Mouse (Mus musculus): ENCODE results near the gene Bmp8b. TPM values are rescaled to one million over a fixed set of nuclear protein-coding genes. Genes with fewer than 3 reads are reported as not detected.
"Not testable (repeated sequence)": the region's sequence is repeated elsewhere in the genome, so short reads cannot be mapped to it uniquely, and the experiment has no call there.

Gene Bmp8b
- polyA plus RNA-seq, 1 experiment from 2014 or later = 0.24 TPM

- H3K9ac ChIP-seq = no peak overlapping the region
- no peak for ATAC-seq (ENCODE audit: low FRiP score)
- WGBS = 79% methylated on average over 2 of the region's 2 CpGs
- no peak overlapping the region for H3K4me3 ChIP-seq (replicated peaks)
- H3K27ac ChIP-seq = no peak overlapping the region
- H3K4me2 ChIP-seq = no peak overlapping the region
- no peaks in the 10 kb centered on the region for H3K36me3 ChIP-seq (replicated peaks)
- no peaks in the 10 kb centered on the region for H3K9me3 ChIP-seq
- H3K4me1 ChIP-seq = peaks cover 5% of the 10 kb centered on the region; the same call in 1 of the 2 replicates
- no peaks in the 10 kb centered on the region for H3K27me3 ChIP-seq
Measured at GRCm38 (mm10) chr4:123085290-123085689, 19.7 kb upstream of the Bmp8b start.

GRCm38 (mm10) chr4:123086381-123086780 is 18.6 kb upstream of the Bmp8b start:
- H3K9me3 ChIP-seq = no peaks in the 10 kb centered on the region
- no peak overlapping the region for H3K4me2 ChIP-seq
- no peaks in the 10 kb centered on the region for H3K36me3 ChIP-seq (replicated peaks)
- no peak overlapping the region for H3K4me3 ChIP-seq (replicated peaks)
- no peaks in the 10 kb centered on the region for H3K27me3 ChIP-seq
- ATAC-seq (ENCODE audit: low FRiP score) = no peak
- 90% methylated on average over 4 of the region's 4 CpGs for WGBS
- no peak overlapping the region for H3K27ac ChIP-seq
- peaks cover 5% of the 10 kb centered on the region; the same call in 1 of the 2 replicates for H3K4me1 ChIP-seq
- no peak overlapping the region for H3K9ac ChIP-seq

GRCm38 (mm10) chr4:123092621-123093020 is 12.3 kb upstream of the Bmp8b start:
- Histone ChIP-seq H3K9ac (no peak overlapping the region), H3K4me3 (replicated peaks) (no peak overlapping the region), H3K4me1 (no peaks in the 10 kb centered on the region), H3K27ac (no peak overlapping the region), H3K9me3 (no peaks in the 10 kb centered on the region), H3K27me3 (no peaks in the 10 kb centered on the region), H3K36me3 (replicated peaks) (no peaks in the 10 kb centered on the region), H3K4me2 (no peak overlapping the region)
- no peak for ATAC-seq (ENCODE audit: low FRiP score)
- WGBS = 84% methylated on average over 5 of the region's 5 CpGs

GRCm38 (mm10) chr4:123093064-123093776 is 11.7 kb upstream of the Bmp8b start:
- Histone ChIP-seq H3K36me3 (replicated peaks) (no peaks in the 10 kb centered on the region), H3K4me3 (replicated peaks) (no peak overlapping the region), H3K27me3 (no peaks in the 10 kb centered on the region), H3K9me3 (no peaks in the 10 kb centered on the region), H3K27ac (no peak overlapping the region), H3K9ac (no peak overlapping the region), H3K4me1 (no peaks in the 10 kb centered on the region), H3K4me2 (no peak overlapping the region)
- no peak for ATAC-seq (ENCODE audit: low FRiP score)
- WGBS = 68% methylated on average over 17 of the region's 17 CpGs

- no peaks in the 10 kb centered on the region for H3K36me3 ChIP-seq (replicated peaks)
- no peaks in the 10 kb centered on the region for H3K9me3 ChIP-seq
- ATAC-seq (ENCODE audit: low FRiP score) = no peak
- no peaks in the 10 kb centered on the region for H3K27me3 ChIP-seq
- no peak overlapping the region for H3K27ac ChIP-seq
- H3K4me3 ChIP-seq (replicated peaks) = no peak overlapping the region
- WGBS = 80% methylated on average over 8 of the region's 9 CpGs
- no peak overlapping the region for H3K9ac ChIP-seq
- no peak overlapping the region for H3K4me2 ChIP-seq
- no peaks in the 10 kb centered on the region for H3K4me1 ChIP-seq
Measured at GRCm38 (mm10) chr4:123093869-123094268, 11.1 kb upstream of the Bmp8b start.

- Histone ChIP-seq H3K9me3 (no peaks in the 10 kb centered on the region), H3K4me2 (peak overlapping the region; percentile 48), H3K4me3 (replicated peaks) (peak overlapping the region; percentile 34), H3K27ac (no peak overlapping the region), H3K9ac (no peak overlapping the region), H3K4me1 (peaks cover 11% of the 10 kb centered on the region), H3K27me3 (peaks cover 47% of the 10 kb centered on the region), H3K36me3 (replicated peaks) (no peaks in the 10 kb centered on the region)
- WGBS = 22% methylated on average over 24 of the region's 24 CpGs
- 0 out of 2 replicates have a peak, but pooled peaks have one; percentile 30 for ATAC-seq (ENCODE audit: low FRiP score)
Measured at GRCm38 (mm10) chr4:123105451-123105790, 456 bp downstream of the Bmp8b start.

- not testable (repeated sequence) for ATAC-seq (ENCODE audit: low FRiP score); H3K9me3 ChIP-seq; H3K4me2 ChIP-seq; H3K27ac ChIP-seq; H3K4me3 ChIP-seq (replicated peaks); H3K36me3 ChIP-seq (replicated peaks); H3K9ac ChIP-seq
- Histone ChIP-seq H3K4me1 (peaks cover 11% of the 10 kb centered on the region), H3K27me3 (peaks cover 47% of the 10 kb centered on the region)
- 89% methylated on average over 7 of the region's 7 CpGs for WGBS
Measured at GRCm38 (mm10) chr4:123105929-123106328, 964 bp downstream of the Bmp8b start.

- H3K4me2 ChIP-seq = no peak overlapping the region
- no peak overlapping the region for H3K27ac ChIP-seq
- no peaks in the 10 kb centered on the region for H3K9me3 ChIP-seq
- no peak overlapping the region for H3K4me3 ChIP-seq (replicated peaks)
- peaks cover 11% of the 10 kb centered on the region for H3K4me1 ChIP-seq
- no peak for ATAC-seq (ENCODE audit: low FRiP score)
- no peaks in the 10 kb centered on the region for H3K36me3 ChIP-seq (replicated peaks)
- 89% methylated on average over 2 of the region's 2 CpGs for WGBS
- no peak overlapping the region for H3K9ac ChIP-seq
- peaks cover 47% of the 10 kb centered on the region for H3K27me3 ChIP-seq
Measured at GRCm38 (mm10) chr4:123106864-123107263, 1.9 kb downstream of the Bmp8b start.

GRCm38 (mm10) chr4:123108056-123108455 is 3.1 kb downstream of the Bmp8b start:
- H3K27me3 ChIP-seq = peaks cover 43% of the 10 kb centered on the region

GRCm38 (mm10) chr4:123110751-123111150 is 5.8 kb downstream of the Bmp8b start:
- no peak overlapping the region for H3K27ac ChIP-seq
- 89% methylated on average over 4 of the region's 4 CpGs for WGBS
- no peaks in the 10 kb centered on the region for H3K4me1 ChIP-seq
- H3K9me3 ChIP-seq = no peaks in the 10 kb centered on the region
- no peak overlapping the region for H3K4me3 ChIP-seq (replicated peaks)
- peaks cover 22% of the 10 kb centered on the region for H3K27me3 ChIP-seq
- no peak for ATAC-seq (ENCODE audit: low FRiP score)
- H3K9ac ChIP-seq = no peak overlapping the region
- no peaks in the 10 kb centered on the region for H3K36me3 ChIP-seq (replicated peaks)
- H3K4me2 ChIP-seq = no peak overlapping the region

More at GRCm38 (mm10) chr4:123108056-123108455, 3.1 kb downstream of the Bmp8b start:
- Histone ChIP-seq H3K36me3 (replicated peaks) (no peaks in the 10 kb centered on the region), H3K4me2 (no peak overlapping the region), H3K27ac (no peak overlapping the region), H3K4me1 (peaks cover 11% of the 10 kb centered on the region), H3K9ac (no peak overlapping the region), H3K9me3 (no peaks in the 10 kb centered on the region), H3K4me3 (replicated peaks) (no peak overlapping the region)
- no peak for ATAC-seq (ENCODE audit: low FRiP score)
- 90% methylated on average over 5 of the region's 5 CpGs for WGBS

GRCm38 (mm10) chr4:123111275-123111983 is 6.5 kb downstream of the Bmp8b start:
- not testable (repeated sequence) for H3K4me3 ChIP-seq (replicated peaks); H3K36me3 ChIP-seq (replicated peaks); H3K4me2 ChIP-seq; H3K4me1 ChIP-seq; H3K9ac ChIP-seq; H3K27ac ChIP-seq; H3K9me3 ChIP-seq; ATAC-seq (ENCODE audit: low FRiP score)
- 79% methylated on average over 10 of the region's 10 CpGs for WGBS
- peaks cover 20% of the 10 kb centered on the region for H3K27me3 ChIP-seq

GRCm38 (mm10) chr4:123112216-123112764 is 7.3 kb downstream of the Bmp8b start:
- WGBS = 82% methylated on average over 8 of the region's 8 CpGs
- no peak for ATAC-seq (ENCODE audit: low FRiP score)
- no peak overlapping the region for H3K27ac ChIP-seq
- no peak overlapping the region for H3K9ac ChIP-seq
- H3K4me2 ChIP-seq = no peak overlapping the region
- no peak overlapping the region for H3K4me3 ChIP-seq (replicated peaks)
- no peaks in the 10 kb centered on the region for H3K4me1 ChIP-seq
- no peaks in the 10 kb centered on the region for H3K9me3 ChIP-seq
- peaks cover 16% of the 10 kb centered on the region for H3K27me3 ChIP-seq
- no peaks in the 10 kb centered on the region for H3K36me3 ChIP-seq (replicated peaks)

All from forebrain, embryonic 12.5 days (tissue).